Mouse (Mus musculus) testis, postnatal 10 days (tissue): ENCODE data around the gene Shld1.

ENCODE experiments used
- DNase-seq: peaks from one replicate; pipeline ENCODE4 v3.0.0; 2021; ENCODE audit warnings: low spot score

The Shld1 gene

DNA sequence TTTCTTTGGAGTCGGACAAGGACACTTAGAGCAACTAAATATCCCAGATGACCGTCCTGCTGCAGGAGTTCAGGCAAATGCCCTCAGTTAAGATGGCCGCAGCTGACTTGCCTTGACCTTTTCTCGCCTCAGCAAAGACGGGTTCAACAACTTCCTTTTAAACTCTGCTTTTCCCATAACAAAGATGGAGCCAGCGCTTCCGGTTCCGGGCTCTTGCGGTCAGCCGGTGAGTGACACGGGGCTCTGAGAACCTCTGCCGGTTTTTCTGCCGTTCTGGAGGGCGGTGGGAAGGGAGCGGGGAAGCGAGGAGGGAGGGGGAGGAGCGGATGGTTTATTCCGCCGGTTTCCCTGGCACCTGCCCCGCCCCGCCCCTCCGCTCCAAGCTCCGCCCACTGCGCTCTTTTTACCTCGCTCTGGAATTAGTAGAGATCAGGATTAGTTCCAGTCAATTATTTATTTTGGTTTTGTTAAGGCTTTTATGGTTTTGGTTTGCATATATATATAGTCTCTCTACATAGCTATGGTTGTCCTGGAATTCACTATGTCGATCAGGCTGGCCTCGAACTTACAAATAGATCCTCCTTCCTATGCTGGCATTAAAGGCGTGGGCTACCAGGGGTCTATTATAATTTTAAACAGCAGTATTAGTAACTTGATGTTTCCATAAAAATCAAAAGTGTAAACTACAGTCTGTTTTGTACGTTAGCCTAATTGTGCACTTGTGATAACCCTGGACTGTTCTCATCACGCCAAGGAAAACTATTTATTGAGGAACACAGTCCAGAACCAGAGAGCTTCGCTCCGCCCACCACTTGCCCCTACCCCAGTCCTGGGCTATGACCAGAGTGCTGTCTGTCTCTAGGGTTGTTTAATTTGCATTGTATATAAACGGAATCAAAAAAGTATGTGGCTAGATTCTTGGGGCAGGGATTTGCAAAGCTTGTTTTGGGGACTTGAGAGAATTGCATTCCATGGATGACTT is at the start of gene Shld1:
Gene Shld1, plus strand, starts transcription at position 176 of the 982 bp plus-strand sequence.
- peak; percentile 89 for DNase-seq

DNA sequence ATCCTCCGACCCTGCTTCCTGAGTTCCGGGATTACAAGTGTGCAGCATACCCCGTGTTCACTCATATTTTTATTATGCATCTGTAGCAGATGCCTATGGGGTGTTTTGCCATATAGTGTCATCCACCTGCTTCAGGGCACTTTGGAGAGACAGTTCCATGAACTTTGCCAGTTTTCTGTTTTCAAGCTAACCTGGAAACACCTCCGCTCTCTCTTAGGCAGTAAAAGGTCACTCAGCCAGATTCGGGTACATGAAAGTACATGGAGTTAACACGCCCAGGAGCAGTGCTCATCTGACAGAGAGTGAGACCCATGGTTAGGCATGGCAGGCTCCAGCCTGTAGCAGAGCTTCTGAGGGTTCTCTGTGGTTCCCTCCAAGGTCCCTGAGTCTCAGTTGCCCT is 48.4 kb upstream of the Shld1 start:
- DNase-seq = no peak

DNA sequence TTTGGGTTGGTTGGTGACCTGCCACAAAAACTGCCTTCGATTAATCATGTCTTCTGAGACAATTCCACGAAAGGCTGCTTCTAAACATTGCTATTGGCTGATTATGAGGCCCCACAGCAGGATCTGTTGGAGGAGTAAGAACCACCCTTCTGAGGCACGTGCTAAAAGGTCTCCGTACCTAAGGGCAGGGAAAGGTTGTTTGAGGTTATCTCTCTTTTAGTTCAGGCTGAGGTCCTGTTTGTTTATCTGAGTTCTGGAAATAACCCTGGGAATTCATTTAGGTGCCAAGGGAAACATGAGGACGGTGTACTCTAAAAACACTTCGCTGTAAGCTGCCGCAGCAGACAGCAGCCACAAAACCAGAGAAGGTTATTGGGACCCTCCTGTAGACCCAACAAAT is 47.4 kb upstream of the Shld1 start:
- DNase-seq = no peak

DNA sequence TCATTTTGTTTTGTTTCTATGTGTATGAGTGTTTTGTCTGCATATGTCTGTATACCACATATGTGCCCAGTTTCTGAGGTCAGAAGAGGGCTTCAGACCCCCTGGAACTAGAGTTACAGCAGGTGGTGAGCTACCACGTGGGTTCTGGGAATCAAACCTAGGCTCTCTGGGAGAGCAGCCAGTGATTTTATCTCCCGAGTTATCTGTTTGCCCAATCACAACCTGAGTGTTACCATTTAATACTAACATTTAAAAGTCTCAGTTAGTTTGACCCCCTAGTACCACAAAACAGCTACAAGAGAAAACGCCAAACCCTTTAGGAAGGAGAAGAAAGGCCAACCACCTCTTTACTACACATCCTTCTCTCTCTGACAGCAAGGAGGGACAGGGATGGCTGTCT is 45.5 kb upstream of the Shld1 start:
- DNase-seq = no peak

DNA sequence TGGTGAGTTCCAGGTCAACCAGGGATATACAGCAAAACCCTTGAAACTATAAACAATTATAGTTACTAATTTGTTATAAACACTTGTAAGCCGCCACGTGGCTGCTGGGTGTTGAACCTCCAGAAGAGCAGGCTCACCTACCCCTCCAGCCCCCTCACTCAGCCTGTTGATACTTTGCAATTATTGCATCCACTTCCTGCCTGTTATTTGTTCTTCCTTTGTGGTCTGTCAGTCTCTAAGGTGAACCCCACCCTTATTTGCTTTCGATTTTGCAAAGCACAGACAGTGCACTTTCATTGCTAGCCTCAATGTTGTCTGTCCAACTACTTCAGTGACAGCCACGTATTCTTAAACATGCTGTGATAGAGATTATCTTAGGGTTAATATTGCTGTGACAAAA is 43.6 kb upstream of the Shld1 start:
- DNase-seq = no peak

DNA sequence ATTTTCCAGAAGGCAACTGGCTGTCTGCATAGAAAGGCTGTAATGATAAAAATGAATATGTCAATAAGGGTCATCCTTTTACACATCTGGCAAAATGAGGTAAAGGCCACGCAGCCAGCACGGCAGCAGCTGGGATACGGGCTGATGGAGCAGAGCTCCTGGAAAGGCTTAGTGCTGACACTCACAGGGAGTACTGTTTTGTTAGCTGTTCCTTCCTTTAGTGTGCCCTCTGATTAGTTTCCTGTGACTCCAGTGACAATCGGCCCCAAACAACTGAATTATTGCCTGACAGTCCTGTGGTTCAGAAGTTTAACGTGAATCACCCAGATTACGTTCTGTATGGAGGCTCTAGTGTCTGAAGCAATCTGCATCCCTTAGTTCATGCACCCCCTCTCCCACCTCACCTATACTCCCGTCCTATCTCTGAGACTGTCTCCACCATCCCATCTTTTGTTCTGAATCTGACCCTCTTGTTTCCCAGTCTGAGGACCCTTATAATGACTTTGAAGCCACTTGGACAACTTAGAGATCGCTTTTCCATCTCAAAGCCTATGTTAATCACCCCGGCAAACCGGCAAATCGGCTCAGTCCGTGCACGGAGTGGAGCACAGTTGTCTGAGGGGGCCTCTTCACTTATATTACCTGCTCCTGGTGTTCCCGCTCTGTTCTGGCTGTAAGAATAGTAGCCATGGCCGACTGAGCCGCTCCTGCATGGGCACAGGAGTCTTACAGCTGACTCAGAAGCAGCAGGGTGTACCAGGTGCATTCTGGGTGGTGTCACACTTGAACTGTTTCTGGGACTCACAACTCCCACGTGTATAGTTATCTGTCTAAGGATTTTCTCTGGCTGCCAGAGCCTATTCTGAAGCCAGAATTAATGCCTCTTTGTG is 39.6 kb upstream of the Shld1 start:
- no peak for DNase-seq

DNA sequence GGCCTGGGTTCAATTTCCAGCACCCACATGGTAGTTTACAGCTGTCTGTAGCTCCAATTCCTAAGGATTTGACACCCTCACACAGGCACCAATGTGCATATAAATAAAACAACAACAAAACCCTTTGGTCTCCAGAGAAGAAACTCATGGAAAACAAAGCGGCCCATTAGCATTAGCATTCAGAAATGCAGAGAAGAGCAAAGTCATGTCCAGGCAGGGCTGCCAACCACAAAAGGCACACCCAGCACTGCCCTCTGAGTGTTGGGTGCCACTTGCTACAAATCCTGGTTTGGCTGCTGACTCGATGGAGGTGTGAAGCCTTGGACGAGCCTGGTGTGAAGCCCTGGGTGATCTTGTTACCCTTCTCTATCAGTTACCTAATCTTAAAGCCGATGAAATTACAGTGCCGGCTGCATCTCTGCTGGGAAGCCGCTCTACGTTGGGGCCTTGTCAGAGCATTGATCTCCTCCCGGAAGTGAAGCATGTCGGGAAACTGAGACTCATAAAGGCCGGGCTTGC is 37.3 kb upstream of the Shld1 start:
- DNase-seq = no peak

DNA sequence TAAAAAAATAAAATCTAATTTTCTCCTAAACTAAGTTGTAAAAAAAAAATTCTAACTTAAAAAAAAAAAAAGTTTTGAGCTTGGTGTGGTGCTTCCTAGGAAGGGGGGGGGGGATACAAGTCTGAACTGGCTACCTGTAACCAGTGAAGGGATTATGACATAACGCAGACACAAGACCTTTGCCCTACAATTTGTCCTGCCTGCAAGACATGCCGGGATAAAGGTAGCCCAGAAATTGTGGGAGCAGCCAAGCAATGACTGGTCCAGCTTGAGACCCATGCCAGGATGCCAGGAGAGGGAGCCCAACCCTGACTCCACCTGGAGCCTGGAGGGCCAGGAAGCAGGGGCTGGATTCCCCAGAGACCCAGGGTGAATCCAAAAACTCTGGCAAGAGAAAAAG is 36.2 kb upstream of the Shld1 start:
- no peak for DNase-seq

DNA sequence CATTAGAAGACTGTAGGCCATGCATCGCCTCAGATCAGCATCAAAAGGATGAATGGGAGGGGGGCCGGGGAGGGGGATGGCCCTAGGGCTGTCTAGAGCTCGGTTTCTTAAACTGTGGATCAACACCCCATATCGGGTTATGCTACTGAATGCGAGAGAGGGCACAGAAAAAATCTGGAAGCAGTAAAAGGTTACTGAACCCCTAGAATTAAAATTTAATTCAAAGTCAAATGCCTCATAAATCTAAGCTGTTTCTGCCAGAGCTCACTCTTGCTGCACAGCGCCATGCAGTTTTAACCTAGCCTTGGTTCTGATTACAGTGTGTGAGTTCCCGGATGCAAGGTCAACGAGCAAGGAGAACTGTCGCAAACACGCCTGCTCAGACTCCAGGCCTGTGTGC is 34.3 kb upstream of the Shld1 start:
- no peak for DNase-seq

DNA sequence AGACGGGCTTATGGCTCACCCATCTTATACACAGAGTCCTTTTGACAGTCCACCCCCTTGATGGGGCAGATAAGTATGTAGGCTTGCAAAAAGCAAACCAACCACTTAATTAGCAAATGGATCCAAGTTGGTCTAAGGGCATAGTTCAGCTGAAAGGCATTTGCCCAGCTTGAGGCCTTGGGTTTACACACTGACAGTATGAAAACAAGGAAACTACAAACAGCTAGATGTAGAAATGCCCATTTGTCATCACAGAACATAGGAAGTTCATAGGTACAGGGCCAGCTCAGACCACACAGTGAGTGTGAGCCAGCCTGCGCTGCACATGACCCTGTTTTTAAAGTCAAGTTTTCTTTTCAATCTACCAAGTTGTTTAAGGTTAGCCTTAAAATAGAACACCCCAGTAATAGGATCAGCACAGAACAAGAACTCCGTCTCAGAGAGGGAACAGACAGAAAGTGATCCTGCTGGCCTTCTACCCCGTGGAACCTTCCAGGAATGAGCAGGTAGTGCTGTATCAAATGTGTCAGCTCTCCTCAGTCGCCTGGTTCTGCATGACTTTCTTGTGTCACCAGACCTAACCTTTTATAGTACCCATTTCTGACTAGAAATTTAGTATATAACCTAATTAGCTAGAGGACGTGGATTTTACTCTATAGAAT is 31.8 kb upstream of the Shld1 start:
- no peak for DNase-seq

DNA sequence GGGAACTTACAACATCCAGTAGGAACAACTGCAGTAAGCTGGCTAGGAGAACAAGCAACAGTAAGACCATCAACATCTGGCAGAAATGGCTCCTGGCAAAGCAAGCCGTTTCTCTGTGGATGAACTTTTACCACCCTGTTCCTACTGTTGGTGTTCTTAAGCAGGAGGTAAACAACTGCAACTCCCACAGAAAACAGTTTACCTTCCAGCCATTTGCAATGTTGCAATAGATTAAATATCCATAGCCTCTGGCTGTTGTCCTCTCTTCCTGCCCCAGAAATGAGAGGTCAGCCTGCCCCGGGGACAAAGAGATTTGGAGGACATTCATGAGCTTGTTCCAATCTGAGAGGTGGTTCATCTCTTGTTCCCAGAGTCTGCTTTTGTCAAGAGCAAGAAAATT is 29.5 kb upstream of the Shld1 start:
- DNase-seq = no peak

DNA sequence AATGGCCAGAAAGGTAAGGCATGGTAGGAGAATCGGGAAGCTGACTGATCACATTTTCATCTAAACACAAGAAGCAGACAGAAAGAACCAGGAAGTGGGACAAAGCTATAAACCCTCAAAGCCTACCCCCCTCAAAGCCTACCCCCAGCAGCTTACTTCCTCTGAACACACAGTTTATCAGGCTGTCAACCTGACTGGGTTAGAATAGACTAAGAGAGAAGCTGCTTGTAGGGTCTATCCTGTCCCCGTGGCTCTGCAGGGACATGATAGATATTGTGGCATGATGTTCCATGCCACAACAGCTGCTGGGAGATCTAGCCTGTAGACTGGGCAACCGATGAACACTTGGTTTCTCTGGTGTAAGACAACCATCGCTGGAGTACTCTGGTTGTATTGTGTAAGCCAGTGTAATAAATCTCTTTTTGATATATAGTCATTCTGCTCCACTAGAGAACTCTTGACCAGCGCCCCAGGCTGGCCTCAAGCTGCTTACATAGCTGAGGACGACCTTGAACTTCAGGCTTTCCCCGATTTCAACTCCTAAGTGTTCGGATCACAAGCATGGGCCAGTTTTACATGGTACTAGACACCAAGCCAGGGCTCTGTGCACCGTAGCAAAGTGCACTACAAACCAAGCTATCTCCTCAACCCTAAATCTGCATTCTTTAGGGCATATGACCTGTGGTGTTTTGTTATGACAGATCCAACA is 28.2 kb upstream of the Shld1 start:
- no peak for DNase-seq

DNA sequence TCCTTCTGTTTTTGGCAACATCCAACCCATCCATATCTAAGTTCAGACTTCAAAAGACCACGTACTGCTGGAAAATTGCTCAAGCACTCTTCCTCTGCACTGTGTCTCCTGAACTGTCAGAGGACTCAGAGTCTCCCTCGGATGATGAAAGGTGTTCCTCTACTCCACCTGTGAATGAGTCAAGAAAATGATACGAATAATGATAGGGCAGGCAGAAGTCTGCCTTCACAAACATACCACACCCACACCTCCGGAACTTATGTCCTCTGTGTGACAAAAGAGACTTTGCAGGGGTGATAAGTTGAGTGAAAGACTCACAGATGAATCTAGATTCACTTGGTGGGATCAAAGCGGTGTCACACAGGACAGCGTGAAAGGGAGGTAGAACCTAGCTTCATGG is 17.6 kb upstream of the Shld1 start:
- DNase-seq = no peak

DNA sequence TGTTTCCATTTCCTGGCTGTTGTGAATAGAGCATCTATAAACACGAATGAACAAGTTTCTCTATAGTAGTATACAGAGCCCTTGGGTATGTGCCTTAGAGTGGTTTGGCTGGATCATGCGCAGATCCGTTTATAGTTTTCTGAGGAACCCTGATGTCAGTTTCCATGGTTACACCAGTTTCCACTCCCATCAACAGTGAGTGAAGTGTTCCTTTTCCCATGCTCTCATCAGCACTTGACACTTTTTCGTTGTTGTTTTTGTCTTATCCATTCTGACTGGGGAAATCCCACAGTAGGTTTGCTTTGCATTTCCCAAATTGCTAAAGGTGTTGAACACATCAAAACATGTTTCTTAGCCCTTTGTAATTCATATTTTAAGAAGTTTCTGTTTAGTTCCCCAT is 16.4 kb upstream of the Shld1 start:
- no peak for DNase-seq

DNA sequence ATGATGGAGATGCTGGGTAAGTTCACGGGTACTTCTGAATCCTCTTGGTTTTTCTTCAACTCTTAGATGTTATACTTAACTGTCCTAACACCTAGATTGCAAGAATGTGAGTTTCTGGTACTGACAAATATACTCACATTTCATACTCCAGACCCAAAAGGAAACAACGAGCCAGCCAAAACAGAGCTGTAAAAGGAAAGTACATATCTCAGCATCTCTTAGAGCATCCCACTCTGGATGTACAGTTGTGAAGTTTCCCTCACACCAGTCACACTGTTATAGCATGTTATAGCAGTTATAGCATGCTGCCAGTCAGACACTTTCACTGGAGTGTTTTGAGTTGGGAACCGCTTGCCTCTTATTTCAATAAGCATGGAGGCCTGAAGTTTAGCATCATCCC is 14.6 kb upstream of the Shld1 start:
- no peak for DNase-seq

DNA sequence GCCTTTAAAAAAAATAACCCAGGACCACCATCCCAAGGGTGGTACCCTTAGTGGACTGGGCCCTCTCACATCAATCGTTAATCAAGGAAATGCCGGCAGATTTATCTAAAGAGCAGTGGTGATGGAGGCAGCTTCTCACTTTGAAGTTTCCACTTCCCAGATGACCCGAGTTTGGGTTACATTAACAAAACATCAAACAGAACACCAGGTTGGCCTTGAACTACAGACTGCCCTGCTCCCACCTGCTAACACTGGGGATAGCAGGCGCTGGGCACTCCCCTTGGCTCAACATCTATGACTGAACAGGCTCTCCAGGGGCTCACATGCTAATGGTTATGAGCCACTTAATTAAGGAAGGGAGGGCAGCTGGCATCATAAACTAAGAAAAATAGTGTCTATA is 10.6 kb upstream of the Shld1 start:
- DNase-seq = no peak

DNA sequence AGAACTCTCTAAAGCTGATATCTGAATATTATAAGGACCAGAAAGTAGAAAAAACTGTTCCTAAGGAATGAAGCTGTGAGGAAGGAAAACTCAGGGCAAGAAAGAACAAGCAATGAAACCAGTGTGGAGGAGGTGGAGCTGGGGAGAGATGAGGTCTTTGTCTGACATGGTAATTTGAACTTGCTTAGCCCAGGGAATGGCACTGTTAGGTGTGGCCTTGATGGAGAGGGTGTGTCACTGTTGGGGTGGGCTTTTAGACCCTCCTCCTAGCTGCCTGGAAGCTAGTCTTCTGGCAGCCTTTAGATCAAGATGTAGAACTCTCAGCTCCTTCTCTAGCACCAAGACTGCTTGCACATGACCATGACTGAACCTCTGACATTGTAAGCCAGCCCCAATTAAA is 1.7 kb upstream of the Shld1 start:
- DNase-seq = no peak

DNA sequence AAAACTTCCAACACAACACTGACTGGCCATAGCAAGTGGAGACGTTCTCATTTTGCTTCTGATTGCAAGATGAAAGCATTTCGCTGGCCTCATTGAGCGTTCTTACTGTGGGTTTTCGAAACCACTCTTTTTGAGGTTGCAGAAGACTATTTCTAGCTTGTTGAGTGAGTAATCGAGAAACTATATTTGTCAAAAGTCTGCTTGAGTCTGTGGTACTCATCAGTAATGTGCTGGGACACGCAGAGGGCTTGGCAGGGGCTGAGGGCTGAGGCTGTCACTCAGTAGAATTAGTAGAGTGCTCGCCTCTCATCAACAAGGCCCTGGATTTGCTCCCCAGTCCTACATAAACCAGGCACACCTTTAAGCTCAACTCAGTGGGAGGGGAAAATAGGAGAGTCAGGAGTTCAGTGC is 1.9 kb downstream of the Shld1 start:
- no peak for DNase-seq

DNA sequence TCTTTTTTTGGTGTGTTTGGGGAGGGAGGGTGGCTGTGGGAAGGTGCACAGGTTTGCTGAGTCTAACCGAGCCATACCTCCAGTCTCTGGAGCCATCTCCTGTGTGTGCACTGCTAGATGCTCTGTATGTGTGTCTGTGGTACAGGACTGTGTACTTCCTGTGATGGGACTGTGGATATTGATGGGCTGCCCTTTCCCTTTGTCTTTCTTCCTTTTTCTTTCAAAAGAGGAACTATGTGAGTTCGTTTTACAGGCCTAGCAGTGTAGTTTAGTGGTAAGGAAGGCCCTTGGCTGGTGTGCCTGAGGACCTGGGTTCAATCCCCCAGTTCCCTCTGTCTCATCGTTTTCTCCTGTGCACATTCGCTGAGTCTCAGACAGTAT is 2.4 kb downstream of the Shld1 start:
- no peak for DNase-seq

DNA sequence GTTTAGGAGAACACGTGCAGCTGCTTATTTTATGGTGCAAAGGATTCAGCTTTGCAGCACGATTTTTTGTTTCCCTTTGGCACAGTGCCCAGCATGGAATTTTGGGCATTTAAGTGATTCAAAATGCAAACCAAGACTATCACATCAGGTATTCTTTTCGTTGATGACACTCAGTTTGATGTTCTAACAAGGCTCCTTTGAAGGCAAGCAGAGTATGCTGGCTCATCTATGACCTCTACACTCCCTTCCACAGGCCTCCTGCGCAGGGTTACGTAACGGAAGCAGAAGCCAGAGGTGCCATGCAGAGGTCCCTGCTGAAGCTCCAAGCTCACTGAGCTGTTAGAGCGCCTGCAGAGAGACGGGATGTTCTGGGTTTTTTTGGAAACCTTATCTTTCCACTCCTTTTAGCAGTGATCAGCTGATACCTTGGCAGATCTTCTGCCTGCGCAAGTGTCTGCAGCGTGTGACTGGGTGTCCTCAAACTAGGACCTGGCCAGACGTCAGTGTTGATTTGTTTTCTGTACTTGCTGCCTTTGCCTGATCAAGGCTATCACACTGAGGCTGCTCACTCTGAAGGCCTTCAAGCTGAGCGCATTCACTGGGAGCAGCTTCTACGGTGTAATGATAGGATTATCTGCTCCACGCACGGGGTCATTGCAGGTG is 3.0 kb downstream of the Shld1 start:
- peak; percentile 62 for DNase-seq

DNA sequence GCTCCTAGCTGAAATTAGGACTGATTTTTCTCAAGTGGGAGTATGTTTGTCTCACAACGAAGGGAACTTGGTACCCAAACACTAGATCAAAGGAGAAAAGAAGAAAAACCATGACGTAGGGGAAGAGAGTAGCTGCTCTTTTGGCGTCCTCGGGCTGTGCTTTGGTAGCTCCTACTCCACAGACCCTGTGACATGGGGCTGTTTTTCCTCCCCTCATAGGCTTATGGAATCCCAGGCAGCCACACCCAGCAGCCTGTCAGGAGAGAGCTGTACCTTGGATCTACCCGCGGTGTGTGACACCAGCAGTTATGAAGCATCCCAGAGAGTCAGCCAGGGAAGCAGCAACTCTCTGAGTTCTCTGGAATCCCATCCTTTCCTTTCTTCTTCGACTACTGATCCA is 5.0 kb downstream of the Shld1 start:
- DNase-seq = no peak
